Mouse (Mus musculus): Measurements from ENCODE around the gene Sox6.

DNA sequence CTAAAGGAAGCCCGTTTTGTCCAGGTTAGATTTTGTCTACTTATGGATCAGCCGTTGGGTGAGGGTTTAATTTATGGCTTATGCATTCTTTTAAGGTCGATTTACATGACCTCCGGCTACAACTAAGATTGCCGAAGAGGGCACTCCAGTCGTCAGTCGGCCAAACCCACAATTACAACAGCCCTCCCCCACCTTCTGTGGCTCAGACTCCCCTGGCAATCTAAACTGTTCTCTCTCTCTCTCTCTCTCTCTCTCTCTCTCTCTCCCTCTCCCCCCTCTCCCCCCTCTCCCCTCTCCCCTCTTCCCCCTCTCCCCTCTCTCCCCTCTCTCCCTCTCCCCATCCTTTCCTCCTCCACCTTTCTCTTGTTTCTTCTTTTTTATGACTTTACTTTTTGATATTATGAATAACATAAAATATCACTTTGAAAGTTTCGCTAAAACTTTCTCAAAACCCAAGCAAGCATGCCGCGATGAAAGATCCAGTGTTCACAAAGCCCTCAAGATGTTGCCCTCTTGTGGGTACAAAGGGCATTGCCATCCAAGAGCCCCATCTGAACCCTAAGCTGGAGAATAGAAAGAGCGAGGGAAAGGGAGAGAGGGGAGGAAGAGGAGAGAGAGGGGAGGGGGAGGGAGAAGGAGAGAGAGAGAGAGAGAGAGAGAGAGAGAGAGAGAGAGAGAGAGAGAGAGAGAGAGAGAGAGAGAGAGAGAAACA lies 5.8 kb downstream of the Sox6 start:
- TF ChIP-seq POLR2A (IDR thresholded peaks at IDR 0.05; ENCODE audit: low read depth, low read length) (no peak), CTCF (IDR thresholded peaks at IDR 0.05; ENCODE audit: borderline replicate concordance, insufficient read depth, low read length) (peak; percentile 21; the same call in 1 of the 2 replicates)

All from embryonic fibroblast, embryonic 13.5 days (primary cell).